Mouse (Mus musculus) urinary bladder, postnatal 10 days (tissue): ENCODE data around the gene Paqr8.
"Not testable (repeated sequence)": the region's sequence is repeated elsewhere in the genome, so short reads cannot be mapped to it uniquely, and the experiment has no call there.

Source experiments
- DNase-seq: peaks from one replicate; pipeline ENCODE4 v3.0.0; 2022; ENCODE audit warnings: low spot score

The Paqr8 gene

DNA sequence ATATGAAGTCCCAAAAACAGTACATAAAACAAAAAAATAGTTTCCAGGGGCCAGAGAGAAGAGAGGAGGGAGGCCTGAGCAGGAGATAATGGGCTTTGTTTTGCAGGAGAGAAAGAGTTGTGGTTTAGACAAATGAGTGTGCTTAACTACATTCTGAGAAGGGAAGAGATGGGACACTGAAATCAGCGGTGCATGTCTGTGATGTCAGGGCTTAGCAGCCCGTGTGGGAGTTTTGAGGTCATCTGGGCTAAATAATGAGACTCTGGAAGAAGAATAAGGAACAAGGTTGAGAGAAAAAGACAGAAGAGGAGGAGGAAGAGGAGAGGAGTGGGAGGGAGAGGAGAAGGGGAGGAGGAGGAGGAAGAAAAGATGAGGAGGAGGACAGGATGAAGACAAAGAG, 21.7 kb downstream of the Paqr8 start:
- DNase-seq = no peak

DNA sequence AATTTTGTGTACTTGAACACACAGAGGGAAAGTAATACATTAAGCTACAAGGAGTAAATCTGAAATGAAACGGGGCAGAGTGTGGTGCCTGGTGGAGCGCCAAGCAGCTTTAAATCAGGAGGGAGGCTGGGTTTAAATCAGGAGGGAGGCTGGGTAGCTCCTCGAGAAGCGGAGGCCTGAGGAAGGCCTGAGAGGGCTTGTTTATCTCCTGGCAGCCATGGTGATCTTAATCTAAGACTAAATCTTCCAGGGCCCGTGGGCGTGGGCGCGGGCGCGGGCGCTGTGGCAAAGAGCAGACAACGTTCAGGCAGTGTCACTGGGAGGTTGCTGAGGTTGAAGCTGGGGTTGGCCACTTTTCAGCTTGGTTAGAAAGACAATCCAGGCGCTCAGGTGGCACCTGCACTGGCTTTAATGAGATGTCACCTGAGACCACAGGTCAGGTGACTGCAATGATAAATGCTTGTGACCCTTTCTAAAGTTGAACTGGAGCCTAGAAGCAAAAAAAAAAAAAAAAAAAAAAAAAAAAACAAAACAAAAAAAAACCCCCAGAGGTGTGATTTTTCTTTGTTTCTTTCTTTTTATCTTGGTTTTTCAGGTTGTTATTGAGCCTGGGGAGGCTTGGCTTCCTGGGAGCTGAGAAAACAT, 22.2 kb downstream of the Paqr8 start:
- no peak for DNase-seq

- no peak for DNase-seq
These were observed 24.4 kb downstream of the Paqr8 start for GRCm38 (mm10) chr1:20914769-20915168.

DNA sequence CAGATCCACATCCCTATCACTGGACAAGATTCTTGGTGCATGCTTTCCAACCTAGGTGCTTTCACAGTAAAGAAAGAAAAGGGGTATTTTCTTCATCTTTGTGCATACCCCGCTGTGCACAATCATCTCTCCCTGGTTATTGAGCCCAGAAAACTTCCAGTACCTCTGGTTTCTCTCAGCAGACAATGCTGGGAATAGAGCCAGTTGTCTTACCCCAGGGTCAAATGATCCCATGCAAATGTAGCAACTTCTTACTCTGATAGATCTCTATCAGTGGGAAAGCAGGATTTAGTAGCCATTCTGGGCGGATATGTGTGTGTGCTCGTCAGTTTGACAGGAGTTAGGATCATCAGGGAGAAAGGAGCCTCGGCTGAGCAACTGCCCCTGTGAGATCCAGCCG, 25.2 kb downstream of the Paqr8 start:
- no peak for DNase-seq

GRCm38 (mm10) chr1:20917496-20918050, 27.2 kb downstream of the Paqr8 start:
- DNase-seq = no peak

DNA sequence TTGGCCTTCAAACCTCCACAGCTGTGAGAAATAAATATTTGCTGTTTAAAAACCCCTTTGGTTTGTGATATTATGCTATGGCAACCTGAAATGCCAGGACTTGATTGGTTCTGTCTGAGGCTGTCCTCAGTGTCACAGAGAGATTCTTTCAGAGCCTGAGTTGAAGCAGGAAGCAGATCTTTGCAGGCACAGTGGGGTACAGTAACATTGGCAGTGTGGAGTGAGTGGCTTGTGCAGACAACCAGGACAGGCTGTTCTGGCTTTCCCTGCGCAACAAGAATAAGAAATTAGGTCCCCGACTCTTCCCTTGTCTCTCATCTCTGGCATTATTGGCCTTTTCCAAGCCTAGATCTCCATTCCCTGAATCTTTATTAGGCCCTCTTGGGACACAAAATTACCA, 29.3 kb downstream of the Paqr8 start:
- no peak for DNase-seq

DNA sequence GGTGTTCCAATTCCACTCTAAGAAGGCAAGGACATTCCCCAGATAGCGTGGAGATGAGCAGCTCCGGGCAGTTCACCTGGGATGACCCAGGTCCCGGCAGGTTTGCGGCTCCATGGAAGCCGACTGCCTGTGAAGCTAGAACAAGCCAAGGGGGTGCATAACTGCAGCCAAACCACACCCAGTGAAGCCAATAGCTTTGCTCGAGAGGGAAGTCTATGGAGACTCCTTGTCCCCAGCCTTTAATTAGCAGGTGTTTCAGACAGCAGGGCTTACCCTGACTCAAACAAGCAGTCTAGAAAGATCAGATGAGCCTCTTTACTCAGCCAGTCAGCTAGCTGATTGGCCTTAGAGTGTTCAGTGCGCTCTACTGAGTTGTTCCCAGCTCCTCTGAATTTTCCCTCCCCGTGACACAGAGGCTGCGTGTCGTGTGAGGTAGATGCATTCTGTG, 30.7 kb downstream of the Paqr8 start:
- no peak for DNase-seq

DNA sequence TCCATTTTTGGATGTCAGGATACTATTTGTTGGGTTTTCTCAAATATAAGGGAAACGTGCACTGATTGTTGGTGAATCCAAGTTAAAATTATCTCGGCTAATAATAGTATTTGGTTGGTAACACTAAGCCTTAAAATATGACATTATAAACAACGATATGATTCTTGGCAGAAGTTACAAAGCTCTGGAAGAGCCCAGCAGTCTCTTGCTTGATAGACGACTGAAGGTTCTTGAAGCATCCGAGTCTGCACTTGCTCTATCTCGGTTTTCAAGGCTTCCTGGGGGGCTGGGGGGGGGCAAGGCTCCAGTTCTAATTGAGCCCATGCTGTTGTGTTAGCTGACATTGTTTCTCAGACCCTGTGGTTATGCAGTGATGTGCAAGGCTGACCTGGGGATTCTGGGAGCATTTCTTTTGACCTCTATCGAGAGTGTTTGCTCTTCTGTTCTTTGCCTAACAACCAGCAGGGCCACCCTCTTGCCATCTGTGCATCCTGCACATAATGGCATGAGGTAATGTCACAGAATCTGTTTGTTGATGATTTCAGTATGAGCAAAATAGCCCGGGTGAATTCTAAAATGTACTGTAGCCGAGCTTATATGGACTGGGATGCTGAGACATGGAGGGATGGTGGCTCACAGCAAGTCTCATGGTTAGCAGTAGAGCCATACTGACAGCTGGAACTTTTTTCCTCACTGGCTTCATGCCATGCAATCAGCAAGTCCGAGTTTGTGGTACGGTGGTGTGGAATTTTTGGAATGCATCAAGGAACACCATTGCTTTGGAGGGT, 32.4 kb downstream of the Paqr8 start:
- DNase-seq = no peak

DNA sequence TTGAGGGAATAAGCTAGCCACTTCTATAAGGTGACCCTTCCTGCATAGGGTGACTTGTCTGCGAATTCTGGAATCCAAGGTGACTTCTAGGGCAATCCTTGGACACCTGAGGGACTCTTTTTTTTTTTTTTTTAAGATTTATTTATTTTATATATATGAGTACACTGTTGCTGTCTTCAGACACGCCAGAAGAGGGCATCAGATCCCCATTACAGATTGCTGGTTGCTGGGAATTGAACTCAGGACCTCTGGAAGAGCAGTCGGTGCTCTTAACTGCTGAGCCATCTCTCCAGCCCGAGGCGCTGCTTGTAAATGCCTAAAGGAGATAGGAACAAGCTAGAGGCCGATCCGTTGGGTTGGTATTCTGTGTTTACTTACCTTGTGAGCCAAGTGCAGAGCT, 34.9 kb downstream of the Paqr8 start:
- DNase-seq = not testable (repeated sequence)

DNA sequence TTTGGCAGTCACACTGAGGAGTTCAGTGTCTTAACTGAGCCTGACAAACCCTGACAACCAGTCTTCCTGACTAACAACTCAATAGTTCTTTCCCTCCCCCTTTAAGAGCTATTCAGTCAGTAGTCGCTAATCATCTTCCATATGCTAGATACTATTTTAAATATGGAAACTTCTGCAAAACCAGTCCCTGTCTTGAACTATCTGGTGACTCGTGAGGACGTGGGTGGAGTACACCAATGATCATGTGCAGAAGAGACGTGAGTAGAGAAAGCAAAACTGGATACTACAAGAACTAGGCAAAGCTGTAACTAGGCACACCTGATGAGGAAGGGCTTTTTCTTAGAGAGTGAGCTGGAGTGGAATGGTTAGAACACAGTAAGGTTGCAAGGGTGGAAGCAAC, 35.5 kb downstream of the Paqr8 start:
- DNase-seq = no peak

DNA sequence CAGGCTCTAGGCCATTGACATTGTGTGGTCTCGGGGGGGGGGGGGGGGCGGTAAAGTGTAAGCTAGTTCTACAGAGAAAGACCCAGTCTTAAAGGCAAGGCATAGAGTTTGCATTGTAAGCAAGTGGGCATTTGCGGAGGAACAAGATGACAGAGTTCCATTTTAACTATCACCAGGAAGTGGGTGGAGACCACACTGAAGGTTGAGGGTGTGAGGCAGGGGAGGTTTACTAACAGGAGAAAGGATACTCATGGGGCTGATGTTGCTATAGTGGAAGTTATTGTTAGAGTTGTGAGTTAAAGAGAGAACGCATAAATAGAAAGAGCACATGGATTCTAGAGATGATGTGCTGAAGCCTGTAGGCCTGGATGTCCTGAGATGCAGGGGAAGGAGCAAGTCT, 36.0 kb downstream of the Paqr8 start:
- no peak for DNase-seq

DNA sequence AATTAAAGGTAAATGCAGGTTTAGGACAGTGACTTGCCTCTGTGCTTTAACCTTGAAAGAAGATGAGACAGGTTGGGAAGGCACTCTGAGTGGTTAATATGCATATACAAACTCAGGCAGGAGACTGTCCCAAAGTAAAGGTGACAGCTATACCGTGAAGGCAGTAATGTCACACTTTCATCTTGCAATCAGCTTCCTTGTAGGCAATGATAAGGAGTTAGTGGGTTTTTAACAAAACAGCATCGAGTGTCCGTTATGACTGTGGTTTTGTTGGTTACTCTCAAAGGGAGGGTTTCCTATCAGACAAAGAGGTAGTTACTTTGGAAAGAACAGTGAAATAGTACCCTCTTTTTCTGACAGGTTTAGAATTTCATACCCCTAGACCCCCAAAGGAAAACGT, 38.1 kb downstream of the Paqr8 start:
- DNase-seq = no peak

GRCm38 (mm10) chr1:20933457-20933856, 43.1 kb downstream of the Paqr8 start:
- no peak for DNase-seq

DNA sequence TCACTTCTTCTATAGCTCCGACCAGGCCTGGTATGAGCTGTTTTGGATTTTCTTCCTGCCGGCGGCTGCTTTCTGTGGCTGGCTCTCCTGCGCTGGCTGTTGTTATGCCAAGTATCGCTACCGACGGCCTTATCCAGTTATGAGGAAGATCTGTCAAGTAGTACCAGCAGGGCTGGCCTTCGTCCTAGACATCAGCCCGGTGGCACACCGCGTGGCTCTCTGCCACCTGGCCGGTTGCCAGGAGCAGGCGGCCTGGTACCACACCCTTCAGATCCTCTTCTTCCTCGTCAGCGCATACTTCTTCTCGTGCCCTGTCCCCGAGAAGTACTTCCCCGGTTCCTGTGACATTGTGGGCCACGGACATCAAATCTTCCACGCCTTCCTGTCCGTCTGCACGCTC, 44.7 kb downstream of the Paqr8 start:
- no peak for DNase-seq

DNA sequence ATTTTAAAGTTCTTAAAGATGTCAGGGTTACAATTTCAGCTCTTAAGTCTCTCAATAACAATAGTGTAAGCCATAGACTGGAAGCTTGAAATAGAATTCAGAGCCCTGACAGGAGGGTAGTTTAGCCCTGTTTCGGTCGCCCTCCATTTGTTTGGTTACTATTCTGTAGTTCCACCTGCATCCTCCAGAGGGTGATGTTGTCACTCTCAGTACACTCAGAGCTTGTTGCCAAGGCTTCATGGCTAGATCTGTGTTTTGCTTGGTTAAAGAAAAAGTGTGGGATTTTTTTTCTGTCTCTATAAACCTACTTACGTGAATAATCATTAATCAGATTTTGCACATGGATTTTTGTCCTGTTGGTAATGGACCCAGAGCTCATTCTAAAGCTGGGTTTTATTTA, 48.6 kb downstream of the Paqr8 start:
- no peak for DNase-seq

DNA sequence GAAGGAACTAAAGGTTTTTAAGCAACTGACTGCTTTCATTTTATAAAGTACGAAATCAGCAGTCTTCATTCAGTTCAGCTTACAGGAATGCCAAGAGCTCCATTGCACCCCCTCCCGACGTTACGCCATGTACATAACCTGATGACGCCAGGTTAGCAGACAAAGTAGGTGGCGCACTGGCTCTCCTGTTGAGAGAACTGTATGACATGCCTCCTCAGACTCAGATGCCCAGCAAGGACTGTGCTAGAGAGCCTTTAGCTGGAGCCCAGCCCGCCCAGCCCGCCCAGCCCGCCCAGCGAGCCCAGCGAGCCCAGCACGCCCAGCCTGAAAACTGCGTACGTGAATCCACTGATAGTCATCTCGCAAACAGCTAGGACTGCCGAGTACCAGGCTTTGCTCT, 49.7 kb downstream of the Paqr8 start:
- DNase-seq = no peak

DNA sequence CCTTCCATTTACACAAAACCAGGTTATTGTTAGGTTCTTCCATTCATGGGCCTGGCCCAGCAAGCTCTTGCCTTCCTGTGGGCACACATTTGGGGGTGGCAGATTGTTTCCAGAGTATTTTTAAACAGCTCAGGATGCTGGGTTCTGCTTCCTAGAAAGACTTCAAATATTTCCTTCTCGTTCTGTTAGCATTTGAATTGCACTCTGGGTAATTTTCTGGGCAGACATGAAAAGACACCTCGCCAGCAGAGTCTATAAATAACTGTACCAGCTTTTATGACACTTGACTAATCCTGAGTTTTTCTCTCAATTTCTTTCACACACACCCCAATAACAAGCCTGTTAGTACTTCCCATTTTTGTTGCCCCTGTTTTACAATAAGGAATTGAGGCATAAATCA, 50.9 kb downstream of the Paqr8 start:
- DNase-seq = no peak

DNA sequence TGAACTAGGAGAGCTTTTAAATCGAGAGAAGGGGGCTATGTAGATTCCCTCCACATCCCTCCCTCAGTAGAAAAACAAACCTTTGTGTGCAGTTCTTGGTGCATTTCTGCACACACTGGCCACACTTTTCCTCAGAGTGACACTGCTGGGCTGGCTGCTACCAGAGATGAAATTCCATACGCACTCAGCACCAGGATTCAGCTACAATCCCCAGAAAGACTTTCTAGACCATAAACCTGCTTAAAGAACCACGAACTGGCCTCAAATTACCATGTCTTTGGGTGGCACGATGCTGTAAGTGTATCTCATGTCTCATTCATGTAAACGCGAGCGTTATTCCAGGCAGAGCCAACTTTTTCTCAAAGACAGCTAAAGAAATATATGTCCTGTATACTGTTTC, 51.5 kb downstream of the Paqr8 start:
- DNase-seq = no peak

- DNase-seq = no peak
These were observed 52.6 kb downstream of the Paqr8 start for GRCm38 (mm10) chr1:20943016-20943415.

GRCm38 (mm10) chr1:20951300-20951763, 60.9 kb downstream of the Paqr8 start, which contains the start of gene Efhc1:
Gene Efhc1, plus strand, starts transcription at chr1:20951626.
- peak; percentile 73 for DNase-seq

- DNase-seq = no peak
These were observed 61.4 kb downstream of the Paqr8 start for GRCm38 (mm10) chr1:20951799-20952198.

DNA sequence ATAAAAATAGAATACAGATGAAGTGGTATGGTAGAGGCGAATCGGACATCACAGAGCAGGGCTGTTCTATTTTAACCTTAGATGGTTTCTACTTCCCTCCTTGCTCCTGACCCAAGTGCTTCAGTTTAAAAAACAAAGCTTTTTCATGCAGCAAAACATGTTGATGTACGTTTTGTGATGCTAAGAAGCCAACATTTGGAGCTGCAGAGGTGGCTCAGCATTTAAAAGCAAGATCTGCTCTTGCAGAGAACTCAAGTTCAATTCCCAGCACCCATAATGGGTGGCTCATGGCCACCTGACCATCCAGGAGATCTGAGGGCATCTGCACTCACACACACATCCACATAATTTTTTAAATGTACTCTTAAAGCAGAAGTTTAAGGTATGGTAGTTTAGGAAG, 64.5 kb downstream of the Paqr8 start:
- no peak for DNase-seq

- DNase-seq = no peak
These were observed 79.2 kb downstream of the Paqr8 start for GRCm38 (mm10) chr1:20969642-20970041.
